Mouse (Mus musculus) liver, postnatal 0 days (tissue): ENCODE results near the gene Hist1h2bf.

Source experiments
- CTCF ChIP-seq: sonication (generic); IDR thresholded peaks from 2 replicates; pipeline ENCODE4 v1.5.1; 2016; ENCODE audit warnings: antibody characterized with exemption, low read depth
- EP300 ChIP-seq: IDR thresholded peaks from 2 replicates; pipeline ENCODE4 v1.6.1; 2016; ENCODE audit warnings: antibody characterized with exemption, low read depth, mild to moderate bottlenecking

DNA sequence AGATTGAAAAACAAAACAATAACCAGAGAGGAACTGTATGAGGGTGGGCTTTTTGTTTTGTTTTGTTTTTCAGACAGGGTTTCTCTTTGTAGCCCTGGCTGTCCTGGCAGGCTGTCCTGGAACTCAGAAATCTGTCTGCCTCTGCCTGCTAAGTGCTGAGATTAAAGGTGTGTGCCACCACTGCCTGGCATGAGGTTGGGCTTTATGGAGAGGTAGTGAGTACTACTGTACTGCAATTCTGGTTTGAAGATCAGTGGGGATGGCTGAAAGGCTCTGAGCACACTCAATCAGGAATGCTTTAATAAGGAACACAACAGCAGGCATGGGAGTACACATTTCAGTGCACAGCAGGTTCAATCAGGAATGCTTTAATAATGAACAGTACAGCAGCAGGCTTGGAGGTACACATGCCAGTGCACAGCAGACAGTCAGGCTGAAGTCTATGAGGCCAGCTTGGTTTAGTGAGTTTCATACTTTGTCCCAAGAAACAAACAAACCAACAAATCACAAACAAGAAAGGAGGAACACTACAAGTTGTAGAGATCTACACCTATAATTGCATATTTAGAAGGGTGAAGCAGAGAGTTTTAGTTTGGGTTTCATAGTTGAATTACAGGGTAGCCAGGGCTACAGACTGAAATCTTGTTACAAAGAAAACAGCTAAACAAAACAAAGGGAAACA, 9.5 kb upstream of the Hist1h2bf start:
- TF ChIP-seq CTCF (no peak), EP300 (no peak)
